Comparison of ENCODE assay signal across 31 mouse cellular contexts in genomic region chr16:28408294-28408693, GRCm38 (mm10).
DNase-seq lines count a peak whose midpoint lies in the region; ATAC-seq and TF ChIP-seq lines count a peak whose summit lies in the region.
"Had no signal": no experiment of that assay in that cellular context is flagged by ENCODE, and none has a peak within 500 bp of the region (broad histone marks: within the 10 kb centered on the region; RNA-seq: fewer than 3 reads in every experiment).

No protein-coding gene starts in this region.

- ATAC-seq in midbrain, embryonic 15.5 days (replicated peaks) = peak; percentile 58
- ATAC-seq in midbrain, embryonic 11.5 days (ENCODE audit: low FRiP score) = no peak
- ATAC-seq: forebrain, embryonic 16.5 days; intestine, postnatal 0 days; liver, embryonic 12.5 days; liver, postnatal 0 days had no signal

- WGBS in cerebellum, adult 2 months = 42% methylated on average over 7 of the region's 7 CpGs
- 58% methylated on average over 7 of the region's 7 CpGs for WGBS in midbrain, embryonic 15.5 days
- 77% methylated on average over 7 of the region's 7 CpGs for WGBS in midbrain, embryonic 11.5 days

- no peak for TF ChIP-seq POLR2A in cerebellum, adult 2 months (IDR thresholded peaks at IDR 0.05; ENCODE audit: borderline replicate concordance, insufficient read depth, low read length)
- no peak for TF ChIP-seq POLR2A in brain, embryonic 14.5 days (IDR thresholded peaks at IDR 0.05; ENCODE audit: borderline replicate concordance, extremely low read depth, insufficient read depth, insufficient read length, poor library complexity, severe bottlenecking)

- no peak for TF ChIP-seq CTCF in cerebellum, adult 2 months (IDR thresholded peaks at IDR 0.05; ENCODE audit: borderline replicate concordance, insufficient read depth, low read depth, low read length)
- no peak for TF ChIP-seq CTCF in brain, embryonic 14.5 days (IDR thresholded peaks at IDR 0.05; ENCODE audit: borderline replicate concordance, extremely low read depth, insufficient read depth, insufficient read length)

- DNase-seq in cerebellum, adult 2 months = no peak
- no peak for DNase-seq in cerebellum, adult 11-12 months
- DNase-seq in left cerebral cortex, postnatal 14 days (ENCODE audit: low spot score in 2 of 2) = peak; percentile 30
- no peak for DNase-seq in left cerebral cortex, adult 11 months (ENCODE audit: low spot score)
- DNase-seq in midbrain, embryonic 11.5 days (ENCODE audit: low spot score, missing footprints) = no peak
- DNase-seq in brain, embryonic 14.5 days (ENCODE audit: low read depth) = peak; percentile 24
- DNase-seq in kidney, adult 9 months = no peak
- DNase-seq: adrenal gland, postnatal 10 days; cerebellum, adult 18-20 months; cerebellum, postnatal 14 days; gastrocnemius, postnatal 10 days; heart, postnatal 14 days; kidney, postnatal 14 days; layer of hippocampus, adult 9-11 months; left cerebral cortex, postnatal 4 days; liver, postnatal 0 days; lung, postnatal 10 days; retina, postnatal 1 day; thymus, postnatal 14 days had no signal

- intact Hi-C loops in left cerebral cortex, postnatal 14 days (cut with DNase I) = no loop called here

- no peaks in the 10 kb centered on the region for H3K27me3 ChIP-seq in cerebellum, adult 2 months (ENCODE audit: control insufficient read depth, insufficient read depth, low read length)
- no peaks in the 10 kb centered on the region for H3K27me3 ChIP-seq in midbrain, embryonic 15.5 days (replicated peaks)
- no peaks in the 10 kb centered on the region for H3K27me3 ChIP-seq in midbrain, embryonic 11.5 days (ENCODE audit: control insufficient read depth, insufficient read depth, low read length)
- H3K27me3 ChIP-seq: CH12.LX; liver, embryonic 12.5 days; midbrain, embryonic 12.5 days; neural tube, embryonic 13.5 days; stomach, embryonic 15.5 days had no signal

- H3K4me2 ChIP-seq in midbrain, embryonic 15.5 days = no peak overlapping the region
- no peak overlapping the region for H3K4me2 ChIP-seq in midbrain, embryonic 11.5 days
- H3K4me2 ChIP-seq: liver, embryonic 12.5 days; midbrain, embryonic 12.5 days; neural tube, embryonic 13.5 days; stomach, embryonic 15.5 days had no signal

- no peaks in the 10 kb centered on the region for H3K9me3 ChIP-seq in midbrain, embryonic 15.5 days
- no peaks in the 10 kb centered on the region for H3K9me3 ChIP-seq in midbrain, embryonic 11.5 days (ENCODE audit: control insufficient read depth, low read length)
- H3K9me3 ChIP-seq: hindbrain, embryonic 10.5 days; liver, embryonic 12.5 days; midbrain, embryonic 12.5 days; neural tube, embryonic 13.5 days; stomach, embryonic 15.5 days had no signal

- no peak overlapping the region for H3K9ac ChIP-seq in midbrain, embryonic 15.5 days
- H3K9ac ChIP-seq in midbrain, embryonic 11.5 days (ENCODE audit: low read length) = no peak overlapping the region
- H3K9ac ChIP-seq: liver, embryonic 12.5 days; liver, postnatal 0 days; midbrain, embryonic 12.5 days; neural tube, embryonic 13.5 days; stomach, embryonic 15.5 days had no signal

- no peak overlapping the region for H3K4me3 ChIP-seq in cerebellum, adult 2 months (replicated peaks; ENCODE audit: insufficient read depth, low read depth, low read length)
- no peak overlapping the region for H3K4me3 ChIP-seq in midbrain, embryonic 15.5 days
- H3K4me3 ChIP-seq in midbrain, embryonic 11.5 days (ENCODE audit: low read depth, low read length) = no peak overlapping the region
- H3K4me3 ChIP-seq: erythroblast, embryonic 14.5 days; hindbrain, embryonic 10.5 days; left cerebral cortex, adult 2 months; liver, embryonic 12.5 days; midbrain, embryonic 12.5 days; myocyte; neural tube, embryonic 13.5 days; stomach, embryonic 15.5 days had no signal

- no peaks in the 10 kb centered on the region for H3K36me3 ChIP-seq in midbrain, embryonic 15.5 days (replicated peaks)
- H3K36me3 ChIP-seq in midbrain, embryonic 11.5 days (ENCODE audit: control insufficient read depth, insufficient read depth, low read length) = no peaks in the 10 kb centered on the region
- H3K36me3 ChIP-seq: hindbrain, embryonic 10.5 days; liver, embryonic 12.5 days; midbrain, embryonic 12.5 days; neural tube, embryonic 13.5 days; stomach, embryonic 15.5 days had no signal

- peaks cover 27% of the 10 kb centered on the region for H3K4me1 ChIP-seq in cerebellum, adult 2 months (ENCODE audit: control insufficient read depth, insufficient read depth, low read length)
- peaks cover 8% of the 10 kb centered on the region; the same call in 1 of the 2 replicates for H3K4me1 ChIP-seq in midbrain, embryonic 15.5 days
- H3K4me1 ChIP-seq in midbrain, embryonic 11.5 days (ENCODE audit: control insufficient read depth, insufficient read depth, low read length) = no peaks in the 10 kb centered on the region
- H3K4me1 ChIP-seq: hindbrain, embryonic 10.5 days; liver, embryonic 12.5 days; midbrain, embryonic 12.5 days; neural tube, embryonic 13.5 days; stomach, embryonic 15.5 days had no signal

- peak overlapping the region; percentile 40; the same call in 1 of the 2 replicates for H3K27ac ChIP-seq in cerebellum, adult 2 months (ENCODE audit: insufficient read depth, low read length)
- no peak overlapping the region for H3K27ac ChIP-seq in midbrain, embryonic 15.5 days
- H3K27ac ChIP-seq in midbrain, embryonic 11.5 days (ENCODE audit: low read depth, low read length) = no peak overlapping the region
- H3K27ac ChIP-seq: hindbrain, embryonic 10.5 days; left cerebral cortex, adult 2 months; liver, embryonic 12.5 days; midbrain, embryonic 12.5 days; neural tube, embryonic 13.5 days; stomach, embryonic 15.5 days had no signal

Comparison
In these comparisons a context has a peak if more than half of its experiments do, and no peak if none do; other contexts are left out.
1. DNase-seq: peak in left cerebral cortex, postnatal 14 days (2 of 2) and brain, embryonic 14.5 days (single experiment); none in cerebellum, adult 2 months (0 of 2), cerebellum, adult 11-12 months (single experiment), left cerebral cortex, adult 11 months (single experiment), midbrain, embryonic 11.5 days (single experiment) and kidney, adult 9 months (single experiment).